13 mouse cellular contexts compared by ENCODE assay signal in the genomic region with DNA sequence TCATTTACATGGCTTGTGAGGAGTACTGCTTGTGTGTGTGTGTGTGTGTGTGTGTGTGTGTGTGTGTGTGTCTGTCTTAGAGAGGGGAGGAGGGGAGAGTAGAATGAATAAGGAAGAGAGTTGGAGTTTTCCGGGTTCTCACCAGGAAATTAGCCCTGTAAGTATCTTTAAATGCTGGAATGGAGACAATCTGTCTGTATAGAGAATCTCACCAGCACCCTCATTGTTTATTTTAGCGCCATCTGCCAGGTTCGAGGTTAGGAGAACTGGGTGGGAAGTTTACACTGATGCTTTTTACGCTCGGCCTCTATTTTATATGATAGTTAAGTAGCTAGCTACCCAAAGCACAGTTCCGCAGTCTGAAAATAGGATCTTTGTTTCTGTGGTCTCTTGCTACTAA.
DNase-seq lines count a peak whose midpoint lies in the region; ATAC-seq and TF ChIP-seq lines count a peak whose summit lies in the region.
"Had no signal": no experiment of that assay in that cellular context is flagged by ENCODE, and none has a peak within 500 bp of the region (broad histone marks: within the 10 kb centered on the region; RNA-seq: fewer than 3 reads in every experiment).

No protein-coding gene starts in this region.

- TF ChIP-seq CTCF in layer of hippocampus, adult 2 months (conservative IDR thresholded peaks at IDR 0.05), result no peak
- no peak for TF ChIP-seq CTCF in hindbrain, postnatal 0 days (IDR thresholded peaks at IDR 0.05; ENCODE audit: low read depth)

- peak overlapping the region; percentile 80 for H3K27ac ChIP-seq in layer of hippocampus, adult 2 months
- H3K27ac ChIP-seq in forebrain, embryonic 13.5 days, result peak overlapping the region; percentile 82
- peak overlapping the region; percentile 71 for H3K27ac ChIP-seq in hindbrain, postnatal 0 days
- peak overlapping the region; percentile 79; the same call in 1 of the 2 replicates for H3K27ac ChIP-seq in neural tube, embryonic 15.5 days (replicated peaks)
- H3K27ac ChIP-seq: limb, embryonic 10.5 days; liver, embryonic 15.5 days had no signal

- H3K27me3 ChIP-seq in forebrain, embryonic 13.5 days, result no peaks in the 10 kb centered on the region
- no peaks in the 10 kb centered on the region for H3K27me3 ChIP-seq in hindbrain, postnatal 0 days (ENCODE audit: insufficient read depth, low read length)
- H3K27me3 ChIP-seq in neural tube, embryonic 15.5 days (replicated peaks), result no peaks in the 10 kb centered on the region
- H3K27me3 ChIP-seq: liver, embryonic 15.5 days had no signal

- H3K4me2 ChIP-seq in forebrain, embryonic 13.5 days, result peak overlapping the region; percentile 59
- peak overlapping the region; percentile 56 for H3K4me2 ChIP-seq in hindbrain, postnatal 0 days (ENCODE audit: low read depth, low read length)
- peak overlapping the region; percentile 62 for H3K4me2 ChIP-seq in neural tube, embryonic 15.5 days
- H3K4me2 ChIP-seq: liver, embryonic 15.5 days had no signal

- H3K4me3 ChIP-seq in layer of hippocampus, adult 2 months, result peak overlapping the region; percentile 34; the same call in 1 of the 2 replicates
- 0 out of 2 replicates have a peak overlapping the region, but pooled peaks have one; percentile 27 for H3K4me3 ChIP-seq in forebrain, embryonic 13.5 days
- peak overlapping the region; percentile 23; the same call in 1 of the 2 replicates for H3K4me3 ChIP-seq in hindbrain, postnatal 0 days (ENCODE audit: low read length)
- peak overlapping the region; percentile 32 for H3K4me3 ChIP-seq in neural tube, embryonic 15.5 days (replicated peaks)
- H3K4me3 ChIP-seq: limb, embryonic 10.5 days; liver, embryonic 15.5 days had no signal

- peaks cover 32% of the 10 kb centered on the region for H3K4me1 ChIP-seq in forebrain, embryonic 13.5 days
- peaks cover 7% of the 10 kb centered on the region; the same call in 1 of the 2 replicates for H3K4me1 ChIP-seq in hindbrain, postnatal 0 days (ENCODE audit: insufficient read depth, low read length)
- H3K4me1 ChIP-seq in neural tube, embryonic 15.5 days, result peaks cover 20% of the 10 kb centered on the region
- H3K4me1 ChIP-seq: limb, embryonic 10.5 days; liver, embryonic 15.5 days had no signal

- no peak overlapping the region for H3K9ac ChIP-seq in forebrain, embryonic 13.5 days
- no peak overlapping the region for H3K9ac ChIP-seq in hindbrain, postnatal 0 days (replicated peaks; ENCODE audit: low read length)
- no peak overlapping the region for H3K9ac ChIP-seq in neural tube, embryonic 15.5 days (replicated peaks)
- H3K9ac ChIP-seq: liver, embryonic 15.5 days had no signal

- no peaks in the 10 kb centered on the region for H3K36me3 ChIP-seq in forebrain, embryonic 13.5 days (ENCODE audit: poor library complexity, severe bottlenecking)
- no peaks in the 10 kb centered on the region for H3K36me3 ChIP-seq in hindbrain, postnatal 0 days (ENCODE audit: insufficient read depth, low read length)
- no peaks in the 10 kb centered on the region for H3K36me3 ChIP-seq in neural tube, embryonic 15.5 days
- H3K36me3 ChIP-seq: limb, embryonic 10.5 days; liver, embryonic 15.5 days had no signal

- no peak for DNase-seq in layer of hippocampus, adult 2 months (ENCODE audit: low spot score in 2 of 2)
- no peak for DNase-seq in layer of hippocampus, adult 9-10 months (ENCODE audit: low spot score)
- no peak for DNase-seq in hindbrain, postnatal 0 days (ENCODE audit: low spot score)
- no peak for DNase-seq in thymus, adult 18-20 months
- no peak for DNase-seq in layer of hippocampus, postnatal 10 days (ENCODE audit: low spot score in 2 of 2)
- DNase-seq: gastrocnemius, postnatal 25 days; kidney, adult 9 months; thymus, adult 2 months had no signal

- peak; percentile 44 for ATAC-seq in forebrain, embryonic 13.5 days
- ATAC-seq in hindbrain, postnatal 0 days, result peak; percentile 32; the same call in 1 of the 2 replicates
- ATAC-seq in neural tube, embryonic 15.5 days (ENCODE audit: low FRiP score), result peak; percentile 26; the same call in 1 of the 2 replicates
- ATAC-seq in erythroblast, adult 5-6 weeks (replicated peaks; ENCODE audit: low FRiP score, poor library complexity, severe bottlenecking), result no peak

- H3K9me3 ChIP-seq in forebrain, embryonic 13.5 days (replicated peaks), result no peaks in the 10 kb centered on the region
- H3K9me3 ChIP-seq in hindbrain, postnatal 0 days (ENCODE audit: low read length), result no peaks in the 10 kb centered on the region
- no peaks in the 10 kb centered on the region for H3K9me3 ChIP-seq in neural tube, embryonic 15.5 days (replicated peaks)
- H3K9me3 ChIP-seq: limb, embryonic 10.5 days; liver, embryonic 15.5 days had no signal

- 53% methylated on average over 6 of the region's 6 CpGs for WGBS in forebrain, embryonic 13.5 days
- WGBS in hindbrain, postnatal 0 days, result 51% methylated on average over 6 of the region's 6 CpGs
- WGBS in neural tube, embryonic 15.5 days, result 46% methylated on average over 6 of the region's 6 CpGs
